Mouse (Mus musculus) liver, adult (tissue): ENCODE measurements around the gene Smug1.

Experiments
- GATA4 ChIP-seq: IDR thresholded peaks from 2 replicates; pipeline ENCODE4 v1.6.1; 2014; ENCODE audit warnings: mild to moderate bottlenecking, low read length; ENCODE audit not compliant: insufficient replicate concordance

Smug1 gene

GRCm38 (mm10) chr15:103183135-103183534, 16.2 kb upstream of the Smug1 start:
- TF ChIP-seq GATA4 = no peak

GRCm38 (mm10) chr15:103182166-103182790, 15.4 kb upstream of the Smug1 start:
- TF ChIP-seq GATA4 = no peak; the same call in 1 of the 2 replicates

- no peak for TF ChIP-seq GATA4
These were observed 13.5 kb upstream of the Smug1 start for GRCm38 (mm10) chr15:103180406-103180805.

- TF ChIP-seq GATA4 = no peak
These were observed 11.9 kb upstream of the Smug1 start for GRCm38 (mm10) chr15:103178767-103179166.

- no peak for TF ChIP-seq GATA4
These were observed 11.2 kb upstream of the Smug1 start for GRCm38 (mm10) chr15:103178137-103178536.

- no peak for TF ChIP-seq GATA4
These were observed 10.7 kb upstream of the Smug1 start for GRCm38 (mm10) chr15:103177611-103178041.

GRCm38 (mm10) chr15:103176874-103177421, 10.1 kb upstream of the Smug1 start:
- no peak for TF ChIP-seq GATA4

- TF ChIP-seq GATA4 = no peak
These were observed 6.4 kb upstream of the Smug1 start for GRCm38 (mm10) chr15:103173251-103173650.

- TF ChIP-seq GATA4 = no peak
These were observed 5.6 kb upstream of the Smug1 start for GRCm38 (mm10) chr15:103172537-103172936.

- TF ChIP-seq GATA4 = no peak
These were observed 4.4 kb upstream of the Smug1 start for GRCm38 (mm10) chr15:103171276-103171675.

GRCm38 (mm10) chr15:103170316-103170679, 3.4 kb upstream of the Smug1 start:
- no peak for TF ChIP-seq GATA4

GRCm38 (mm10) chr15:103169612-103170315, 2.9 kb upstream of the Smug1 start:
- no peak for TF ChIP-seq GATA4

- TF ChIP-seq GATA4 = no peak
These were observed 2.1 kb upstream of the Smug1 start for GRCm38 (mm10) chr15:103168801-103169611.

GRCm38 (mm10) chr15:103167786-103168185, 894 bp upstream of the Smug1 start:
- no peak for TF ChIP-seq GATA4

- TF ChIP-seq GATA4 = no peak
These were observed 968 bp downstream of the Smug1 start for GRCm38 (mm10) chr15:103165924-103166323.

- TF ChIP-seq GATA4 = no peak
These were observed 1.5 kb downstream of the Smug1 start for GRCm38 (mm10) chr15:103165379-103165778.
